Mouse (Mus musculus) olfactory bulb, adult 2 months (tissue): ENCODE measurements around the gene S100a2.

Experiments
- CTCF ChIP-seq: fragments of 200-500 bp; IDR thresholded peaks from 2 replicates; pipeline ENCODE4 v1.5.1; 2012; ENCODE audit warnings: low read depth, mild to moderate bottlenecking, low read length, moderate library complexity; ENCODE audit not compliant: insufficient read depth
- POLR2A ChIP-seq: fragments of 200-500 bp; IDR thresholded peaks from 2 replicates; pipeline ENCODE4 v1.6.1; 2012; ENCODE audit warnings: mild to moderate bottlenecking, low read depth, low read length, moderate library complexity; ENCODE audit not compliant: insufficient read depth

GRCm38 (mm10) chr3:90627366-90627765 is 37.3 kb downstream of the S100a2 start:
- no peak for TF ChIP-seq POLR2A
- TF ChIP-seq CTCF: no peak
